Mouse (Mus musculus) neural tube, embryonic 10.5 days (tissue): ENCODE data around the gene Mdfi.

Source experiments
- DNase-seq: peaks from one replicate; pipeline ENCODE4 v3.0.0-alpha.2; 2017; ENCODE audit warnings: low spot score; ENCODE audit errors: extremely low spot score

Mdfi gene

DNA sequence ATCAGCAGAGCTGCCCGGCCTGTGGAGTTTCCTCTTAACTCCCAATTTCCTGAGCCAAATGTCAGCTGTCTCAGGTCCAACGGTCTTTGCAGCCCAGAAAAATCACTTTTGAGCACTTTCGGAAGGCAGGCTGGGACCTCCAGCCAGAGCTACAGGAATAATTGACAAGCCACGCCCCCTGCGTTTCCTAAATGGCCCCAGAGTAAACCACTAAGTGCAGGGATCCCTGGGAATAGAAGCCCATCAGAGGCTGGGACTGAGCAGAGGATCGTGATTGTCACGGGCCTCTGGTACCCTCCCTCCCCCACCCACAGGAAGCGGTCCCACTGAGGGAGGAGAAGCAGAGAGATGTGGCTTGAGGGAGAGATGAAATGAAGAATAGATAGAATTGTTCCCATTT lies 31.7 kb downstream of the Mdfi start:
- DNase-seq = no peak

DNA sequence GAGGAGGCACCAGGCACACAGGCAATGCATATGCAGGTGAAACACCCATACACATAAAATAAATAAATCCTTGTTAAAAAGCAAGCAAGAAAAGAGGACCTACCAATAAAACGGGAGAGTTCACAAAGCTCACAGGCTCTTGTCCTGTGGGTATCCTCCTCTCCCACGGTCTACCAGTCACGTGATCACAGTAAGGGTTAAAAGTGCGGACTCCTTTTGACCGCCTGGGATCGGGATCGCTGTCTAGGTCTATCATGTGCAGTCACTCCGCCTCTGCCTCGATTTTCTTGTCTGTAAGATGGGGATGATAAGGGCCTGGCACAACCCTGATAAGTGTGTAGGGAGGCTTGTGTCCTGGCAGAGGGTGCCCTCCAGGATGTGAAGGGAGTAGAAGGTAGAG lies 37.1 kb downstream of the Mdfi start:
- no peak for DNase-seq

DNA sequence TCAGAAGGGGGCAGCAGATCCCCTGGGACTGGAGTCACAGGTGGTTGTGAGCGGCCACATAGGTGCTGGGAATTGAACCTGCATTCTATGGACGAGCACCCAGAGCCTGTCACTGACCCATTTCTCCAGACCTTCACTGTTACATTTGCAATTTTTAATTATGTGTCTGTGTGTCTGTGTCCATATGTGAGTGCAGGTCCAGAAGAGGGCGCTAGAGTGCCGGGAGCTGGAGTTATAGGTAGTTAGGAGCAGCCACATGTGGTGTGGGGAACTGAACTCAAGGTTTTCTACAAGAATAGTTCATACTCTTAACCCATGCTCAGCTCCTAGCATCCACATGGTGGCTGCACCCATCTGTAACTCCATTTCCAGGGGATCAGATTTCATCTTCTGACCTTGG lies 37.5 kb downstream of the Mdfi start:
- DNase-seq = no peak

DNA sequence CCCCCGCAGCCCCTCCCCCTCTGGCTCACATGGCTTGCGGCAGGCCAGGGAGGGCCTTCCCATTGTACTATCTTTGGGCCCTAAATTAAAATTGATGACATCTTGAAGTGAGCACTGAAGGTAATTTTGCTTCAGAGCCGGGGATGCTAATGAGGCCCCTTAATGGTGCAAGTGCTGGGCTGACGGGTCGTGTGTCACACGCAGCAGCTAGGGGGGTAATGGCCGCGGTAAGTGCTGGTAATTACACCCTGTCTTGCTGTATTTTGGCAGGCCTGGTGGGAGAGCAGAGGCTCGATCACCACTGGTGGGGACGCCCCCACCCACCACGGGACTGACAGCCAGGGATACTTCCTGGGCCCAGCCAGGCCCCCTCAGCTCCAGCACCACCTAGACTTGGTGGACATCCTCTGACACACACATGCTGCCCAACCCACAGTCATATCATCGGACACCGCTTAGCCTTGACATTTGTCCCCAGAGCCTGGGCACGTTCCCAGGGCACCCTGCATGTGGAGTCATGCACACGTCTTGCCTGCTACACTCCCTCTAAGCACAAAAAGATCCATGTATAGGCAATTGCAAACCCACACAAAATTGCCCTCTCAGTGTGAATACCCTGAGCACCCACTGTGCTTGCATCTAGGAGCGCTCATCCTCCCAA lies 38.2 kb downstream of the Mdfi start:
- peak; percentile 42 for DNase-seq

DNA sequence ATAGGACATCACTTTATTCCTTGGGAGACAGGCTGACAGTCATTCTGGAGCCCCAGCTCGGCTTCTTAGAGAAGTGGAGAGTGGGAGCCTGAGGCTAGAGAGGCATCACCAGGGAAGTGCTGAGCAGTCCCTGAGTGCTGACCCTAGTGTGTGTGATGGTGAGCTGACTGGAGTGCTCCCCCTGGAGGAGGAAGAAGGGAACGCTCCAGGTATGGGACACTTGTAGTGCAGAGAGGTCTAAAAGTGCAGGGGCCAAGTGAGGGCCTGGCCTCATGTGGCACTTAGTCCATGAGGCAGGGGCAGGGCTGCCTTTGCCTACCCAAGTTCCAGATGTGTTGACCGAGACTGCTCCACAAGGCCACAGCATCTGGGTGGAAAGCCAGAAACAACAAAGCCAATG lies 39.0 kb downstream of the Mdfi start:
- peak; percentile 76 for DNase-seq

DNA sequence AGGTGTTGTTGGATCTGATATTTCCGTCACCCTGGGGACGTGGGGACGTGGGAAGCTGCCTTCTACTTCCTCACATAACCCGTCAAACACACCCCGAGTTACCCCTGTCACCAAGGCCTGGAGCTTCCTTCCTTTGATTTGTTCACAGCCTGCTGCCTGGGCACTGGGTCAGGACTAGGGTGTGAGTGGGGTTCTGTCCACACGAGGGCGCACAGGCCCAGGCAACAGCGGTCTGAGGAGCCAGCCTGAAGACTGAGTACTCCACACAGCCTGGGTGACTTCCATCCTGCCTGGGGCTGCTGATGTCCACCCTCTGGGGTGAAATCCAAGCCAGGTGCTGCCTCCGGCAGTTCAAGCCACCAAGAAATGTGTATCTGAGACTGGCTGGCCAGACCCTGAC lies 41.1 kb downstream of the Mdfi start:
- DNase-seq = peak; percentile 91

DNA sequence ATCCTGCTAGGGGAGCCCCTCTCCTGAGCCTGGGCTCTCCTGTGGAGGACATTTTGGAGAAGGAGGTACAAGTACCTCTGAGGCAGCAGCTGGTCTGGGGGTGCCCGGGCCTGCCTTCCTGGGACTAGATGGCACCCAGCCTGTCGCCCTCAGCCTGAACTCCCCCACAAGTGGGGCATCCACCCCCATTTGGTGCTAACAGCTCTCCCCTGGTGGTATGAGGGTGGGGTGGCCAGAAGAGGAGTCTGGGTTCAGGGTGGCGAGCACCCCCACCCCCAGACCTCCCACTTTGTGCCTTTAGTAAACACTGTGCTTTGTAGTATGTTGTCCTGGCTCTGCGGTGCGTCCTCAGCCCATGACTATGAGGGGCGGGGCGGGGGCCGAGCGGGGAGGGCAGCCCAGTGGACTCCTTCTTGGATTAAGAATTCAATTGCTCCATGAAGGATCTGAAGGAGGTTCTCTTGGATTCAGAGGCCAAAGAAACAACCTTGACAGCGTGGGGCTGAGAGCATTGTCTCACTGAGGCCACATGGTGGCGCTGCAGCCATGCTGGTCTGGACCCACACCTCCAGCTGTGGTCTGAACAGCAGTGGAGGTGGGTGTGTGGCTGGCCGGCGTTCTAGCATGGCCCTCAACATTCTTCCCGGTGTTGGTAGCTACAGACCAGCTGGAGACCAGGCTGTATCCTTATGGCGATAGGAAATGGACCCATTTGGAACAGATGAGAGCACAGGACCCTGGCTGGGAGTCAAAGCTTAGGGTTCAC lies 42.2 kb downstream of the Mdfi start:
- DNase-seq = peak; percentile 86

DNA sequence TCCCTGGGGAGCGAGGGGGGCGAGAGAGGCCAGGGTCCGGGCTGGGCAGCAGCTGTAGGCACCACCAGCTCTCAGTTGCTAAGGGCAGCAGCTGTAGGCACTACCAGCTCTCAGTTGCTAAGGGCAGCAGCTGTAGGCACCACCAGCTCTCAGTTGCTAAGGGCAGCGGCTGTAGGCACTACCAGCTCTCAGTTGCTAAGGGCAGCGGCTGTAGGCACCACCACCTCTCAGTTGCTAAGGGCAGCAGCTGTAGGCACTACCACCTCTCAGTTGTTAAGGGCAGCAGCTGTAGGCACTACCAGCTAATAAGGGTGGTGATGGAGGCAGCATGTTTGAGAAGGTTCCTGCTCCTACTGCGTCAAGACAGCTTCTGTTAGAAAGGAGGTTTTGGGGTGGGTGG lies 45.5 kb downstream of the Mdfi start:
- DNase-seq = no peak

DNA sequence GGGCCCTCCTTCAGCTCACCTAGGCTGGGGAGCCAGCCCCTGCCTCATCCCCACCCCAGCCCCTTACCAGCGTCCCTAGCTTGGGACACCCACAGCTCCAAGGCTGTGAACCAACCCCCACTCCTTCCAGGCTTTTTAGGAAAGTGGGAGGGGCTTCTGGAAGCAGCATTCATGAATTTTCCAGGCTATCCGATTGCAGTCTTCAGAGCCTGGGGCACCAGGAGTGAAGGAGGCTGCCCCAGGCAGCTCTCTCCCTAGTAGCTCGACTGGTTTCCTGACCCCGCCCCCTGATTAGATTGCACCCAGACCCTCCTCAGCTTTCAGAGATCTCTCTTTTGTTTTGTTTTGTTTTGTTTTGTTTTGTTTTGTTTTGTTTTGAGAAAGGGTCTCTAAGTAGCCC lies 46.2 kb downstream of the Mdfi start:
- DNase-seq = no peak

DNA sequence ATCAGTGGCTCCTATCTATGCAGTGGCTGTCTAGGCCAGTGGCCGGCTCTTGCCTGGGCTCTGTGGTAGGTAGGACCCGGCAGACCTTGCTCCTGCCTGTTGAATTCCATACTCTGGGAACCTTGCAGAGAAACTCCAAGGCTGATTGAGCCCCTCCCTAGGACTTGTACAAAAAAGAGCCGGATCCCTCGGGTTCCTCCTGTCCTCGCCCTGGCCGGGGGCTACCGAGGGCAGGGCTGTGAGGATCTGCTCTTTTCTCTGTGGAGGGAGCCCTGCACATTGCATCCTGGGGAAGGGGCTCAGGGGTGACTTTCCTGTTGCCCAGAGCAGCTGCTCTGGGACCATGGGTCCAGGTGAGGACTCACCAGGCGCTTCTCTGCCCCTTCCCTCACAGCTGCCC lies 46.9 kb downstream of the Mdfi start:
- DNase-seq = no peak

DNA sequence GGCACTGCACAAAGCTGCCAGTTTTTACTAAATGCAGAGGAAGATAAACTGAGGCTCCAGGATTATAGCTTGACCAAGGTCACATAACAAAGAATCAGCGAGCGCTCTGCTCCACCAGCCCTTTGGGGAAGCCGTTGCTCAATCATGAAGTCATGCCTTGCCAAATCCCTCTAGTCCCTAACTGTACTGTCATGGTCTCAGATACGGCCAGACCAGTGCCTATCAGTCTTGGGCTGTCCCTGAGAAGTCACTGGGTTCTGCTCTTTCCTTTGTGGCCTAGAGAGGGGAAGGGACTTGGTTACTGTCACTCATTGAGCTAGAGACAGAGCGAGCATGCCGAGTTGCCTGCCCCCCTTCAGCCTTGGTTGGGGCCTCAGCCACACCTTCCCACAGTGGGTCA lies 50.1 kb downstream of the Mdfi start:
- no peak for DNase-seq

DNA sequence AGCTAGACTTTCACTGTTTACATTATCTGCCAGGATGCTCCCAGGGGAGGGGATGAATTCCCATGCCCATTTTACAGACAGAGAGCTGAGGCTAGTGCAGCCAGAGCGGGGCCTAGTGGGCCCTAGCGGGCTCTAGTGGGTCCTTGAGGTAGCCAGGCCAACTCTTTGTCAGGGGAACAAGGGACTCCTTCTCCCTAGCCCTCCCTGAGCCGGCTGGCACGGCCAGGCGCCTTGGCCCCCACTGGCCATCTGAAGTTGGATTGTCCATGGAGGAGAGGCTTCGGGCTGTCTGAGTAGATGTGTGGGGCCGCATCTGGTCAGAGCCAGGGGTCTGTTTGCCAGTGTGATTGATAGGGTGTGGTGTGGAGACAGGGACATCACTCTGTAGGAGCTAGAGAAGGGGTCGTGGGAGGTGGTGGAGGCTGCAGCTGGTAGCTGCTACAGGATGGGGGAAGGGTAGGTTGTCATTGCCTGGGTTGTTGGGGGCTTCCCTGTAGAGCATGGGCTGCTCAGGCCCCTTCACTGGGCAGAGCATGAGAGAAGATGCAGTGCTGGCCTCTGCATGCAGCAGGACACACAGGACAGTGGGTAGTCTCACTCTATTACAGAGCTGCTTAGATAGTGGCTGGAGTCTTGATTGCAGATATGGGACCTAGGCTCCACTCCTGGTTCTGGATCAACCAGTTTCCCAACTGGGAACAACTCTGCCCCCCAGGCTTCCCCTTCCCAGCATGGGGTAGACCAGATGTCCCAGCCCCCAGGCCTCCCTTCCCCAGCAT lies 50.9 kb downstream of the Mdfi start:
- no peak for DNase-seq

DNA sequence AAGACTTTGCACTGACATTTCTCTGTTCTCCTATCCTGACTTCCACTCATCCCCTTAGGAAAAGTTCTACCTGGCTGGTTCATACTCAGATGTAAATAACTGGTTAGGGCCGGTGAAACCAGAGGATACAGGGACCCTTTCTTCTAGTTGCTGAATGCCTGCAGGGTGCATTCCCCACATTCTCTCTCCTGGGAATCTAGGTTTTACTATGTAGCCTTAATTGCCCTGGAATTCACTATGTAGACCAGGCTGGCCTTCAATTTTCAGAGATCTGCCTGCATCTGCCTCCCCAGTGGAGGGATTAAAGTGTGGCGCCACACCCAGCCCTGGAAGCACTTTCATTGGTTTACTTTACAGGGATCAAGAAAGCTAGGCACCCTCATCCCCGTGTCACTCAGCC lies 52.0 kb downstream of the Mdfi start:
- no peak for DNase-seq

DNA sequence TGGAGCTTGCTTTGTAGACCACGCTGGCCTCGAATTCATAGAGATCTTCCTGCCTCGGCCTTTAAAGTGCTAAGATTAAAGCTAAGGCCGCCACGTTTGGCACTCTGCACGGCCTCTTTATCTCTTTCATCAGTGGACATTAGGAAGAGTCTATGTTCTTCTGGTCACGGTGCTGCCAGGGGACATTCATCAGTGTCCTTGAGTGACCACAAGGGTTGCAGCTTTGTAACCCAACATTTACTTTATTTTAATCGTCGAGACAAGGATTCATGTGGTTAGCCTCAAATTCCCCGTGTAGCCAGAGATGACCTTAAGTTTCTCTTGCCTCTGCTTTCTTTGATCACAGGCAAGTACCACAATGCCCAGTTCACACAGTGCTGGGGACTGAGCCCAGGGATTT lies 54.0 kb downstream of the Mdfi start:
- no peak for DNase-seq

DNA sequence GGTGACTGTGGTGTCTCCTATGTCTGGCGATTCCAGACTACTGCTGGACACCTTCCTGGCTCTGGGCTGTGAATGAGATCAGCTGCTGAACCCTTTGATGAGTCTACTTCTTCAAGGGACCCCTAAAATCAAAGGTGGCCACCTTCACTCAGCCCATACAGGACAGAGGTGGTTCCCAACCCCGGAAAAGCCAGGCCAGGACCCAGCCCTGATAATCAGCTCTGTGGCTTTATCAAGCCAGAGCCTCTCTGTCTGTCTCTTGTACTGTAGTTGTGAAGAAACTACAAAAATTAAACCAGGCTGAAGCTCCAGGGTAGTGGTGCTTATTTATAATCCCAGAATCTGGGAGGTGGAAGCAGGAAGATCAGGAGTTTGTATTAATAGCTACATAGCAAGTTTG lies 57.4 kb downstream of the Mdfi start:
- no peak for DNase-seq

DNA sequence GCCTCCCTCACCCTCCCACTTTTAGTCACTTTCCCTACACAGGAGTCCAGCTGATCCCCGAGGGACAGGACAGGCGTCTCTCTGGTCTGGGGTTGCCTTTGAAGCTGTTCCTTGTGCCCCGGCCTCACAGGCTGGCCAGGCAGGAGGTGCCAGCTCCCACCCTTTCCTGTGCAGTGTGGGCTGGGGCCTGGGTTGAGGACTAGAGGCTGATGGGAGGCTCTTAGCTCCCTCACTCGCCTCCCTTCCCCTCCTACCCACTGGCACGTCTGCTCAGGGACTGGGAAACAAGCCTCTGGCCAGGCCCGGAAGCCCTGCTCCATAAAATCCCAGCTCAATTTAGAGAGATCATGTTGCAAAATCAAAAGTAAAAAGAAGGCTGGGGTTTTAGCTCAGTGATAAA lies 60.9 kb downstream of the Mdfi start:
- DNase-seq = no peak

DNA sequence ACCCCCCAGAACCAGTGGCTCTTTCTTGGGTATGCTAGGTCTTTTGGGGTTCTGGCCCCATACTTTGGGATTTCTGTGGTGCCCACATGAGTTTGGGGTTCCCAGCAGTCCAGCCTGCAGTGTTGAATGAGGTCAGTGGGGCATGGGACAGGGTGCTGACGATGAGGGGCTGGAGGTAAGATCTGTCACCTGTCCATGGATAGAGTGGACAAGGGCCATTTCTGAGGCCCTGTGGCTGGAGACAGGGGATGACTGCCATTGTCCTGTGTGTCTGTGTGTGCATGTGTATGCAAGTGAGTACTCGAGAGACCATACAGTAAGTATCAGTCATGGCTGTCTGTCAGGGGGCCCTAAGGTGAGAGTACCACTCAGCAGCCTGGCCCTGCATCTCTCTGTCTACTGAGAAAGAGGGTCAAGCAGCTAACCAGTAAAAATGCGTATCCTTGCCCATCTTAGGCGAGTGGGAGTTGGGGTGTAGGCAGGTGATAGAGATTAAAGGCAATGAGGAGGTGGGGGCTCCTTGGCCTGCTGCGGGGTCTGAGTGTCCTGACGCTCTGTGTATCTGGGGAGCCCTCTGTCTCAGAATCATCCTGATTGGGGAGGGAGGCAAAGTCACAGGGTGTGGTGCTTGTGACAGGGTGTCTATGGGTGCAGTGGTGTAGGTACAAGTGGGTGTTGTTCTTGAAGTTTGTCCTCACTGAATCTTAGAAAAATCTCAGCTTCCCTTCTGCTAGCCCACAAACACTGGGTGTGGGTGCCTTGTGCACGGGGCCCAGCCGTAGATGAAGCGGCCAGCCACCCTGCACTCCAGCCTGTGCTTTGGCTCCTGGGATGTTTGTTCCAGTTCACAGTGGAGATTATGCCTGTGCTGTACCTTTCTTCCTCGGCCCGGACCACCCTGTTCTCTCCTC lies 64.8 kb downstream of the Mdfi start:
- DNase-seq = no peak

DNA sequence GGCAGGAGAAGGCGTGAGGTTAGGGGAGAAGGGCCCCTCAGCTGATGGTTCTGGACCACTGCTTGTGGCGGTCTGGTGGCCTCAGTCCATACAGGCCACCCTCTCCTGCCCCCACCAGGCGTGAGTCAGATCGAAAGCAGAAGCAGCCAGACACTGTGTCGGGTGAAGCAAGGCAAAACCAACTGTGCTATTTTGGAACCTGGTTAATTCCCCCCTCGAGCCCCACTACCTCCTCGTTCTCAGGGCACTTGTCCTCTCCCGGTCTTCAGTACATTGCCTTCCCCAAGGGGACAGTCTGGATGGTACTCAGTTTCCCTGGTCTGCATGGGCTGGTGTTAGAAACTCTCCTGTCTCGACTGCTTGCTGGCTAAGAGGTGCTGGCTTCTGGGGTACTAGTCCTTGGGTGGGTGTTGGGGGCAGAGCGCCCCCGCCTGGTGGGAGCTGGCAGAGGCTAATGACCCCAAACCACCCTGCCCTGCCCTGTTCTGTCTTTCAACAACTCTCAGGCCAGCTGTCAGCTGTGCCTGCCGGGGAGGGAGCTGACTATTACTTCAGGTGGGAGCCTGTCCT lies 65.7 kb downstream of the Mdfi start:
- no peak for DNase-seq

DNA sequence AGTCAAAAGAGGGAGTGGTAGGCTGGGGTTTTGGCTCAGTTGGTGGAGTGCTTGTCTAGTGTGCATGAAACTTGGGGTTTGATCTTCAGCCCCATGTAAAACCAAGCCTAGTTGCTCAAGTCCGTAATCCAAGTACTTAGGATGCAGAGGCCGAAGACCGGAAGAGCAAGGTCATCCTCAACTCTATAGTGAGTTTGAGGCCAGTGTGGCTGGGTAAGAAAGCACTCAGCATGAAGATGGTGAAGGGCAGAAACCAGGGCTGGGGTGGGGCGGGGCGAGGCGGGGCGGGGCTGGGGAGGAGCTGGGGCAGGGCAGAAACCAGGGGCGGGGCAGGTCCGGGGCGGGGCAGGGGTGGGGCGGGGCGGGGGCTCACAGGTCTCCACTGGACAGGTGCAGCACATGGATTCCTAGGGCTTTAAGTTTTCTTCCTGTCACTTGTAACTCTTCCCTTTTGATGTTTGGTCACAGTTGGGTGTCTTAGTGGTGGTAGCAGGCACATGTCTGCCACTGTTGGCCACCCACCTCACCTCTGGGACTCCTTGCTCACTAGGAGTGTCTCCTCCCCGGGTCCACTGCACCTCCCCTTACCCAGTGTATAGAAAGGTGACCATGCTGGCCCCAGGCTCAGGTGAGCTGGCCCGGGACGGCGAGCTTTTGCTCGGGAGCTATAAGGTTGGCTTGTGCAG lies 66.9 kb downstream of the Mdfi start:
- DNase-seq = no peak

DNA sequence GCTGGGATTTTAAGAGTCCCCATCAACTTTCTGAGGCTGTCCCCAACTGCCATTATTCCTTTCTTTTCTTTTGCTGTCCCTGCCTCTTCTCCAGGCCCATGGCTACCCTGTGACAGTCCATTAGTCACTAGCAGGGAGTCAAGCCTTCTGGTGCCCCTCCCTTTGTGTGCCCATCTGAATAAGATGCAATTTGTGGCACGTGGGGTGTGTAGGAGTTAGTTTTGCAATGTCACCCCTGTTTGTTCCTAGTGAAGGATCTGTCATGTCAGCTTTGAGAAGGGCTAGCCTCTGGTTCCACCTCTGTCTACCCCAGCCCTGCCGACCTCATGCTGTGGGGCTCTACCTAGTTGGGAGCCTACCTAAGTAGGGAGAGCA lies 67.4 kb downstream of the Mdfi start:
- no peak for DNase-seq
